Mouse (Mus musculus) frontal cortex, adult (tissue): ENCODE results near the gene Cblb.

Experiments
- ATAC-seq: cut with Nextera tagmentation; 2 replicates; pipeline ENCODE4 v1.9.2; 2017; ENCODE audit warnings: mild to moderate bottlenecking, moderate library complexity, mixed read lengths; ENCODE audit not compliant: low TSS enrichment

The Cblb gene

DNA sequence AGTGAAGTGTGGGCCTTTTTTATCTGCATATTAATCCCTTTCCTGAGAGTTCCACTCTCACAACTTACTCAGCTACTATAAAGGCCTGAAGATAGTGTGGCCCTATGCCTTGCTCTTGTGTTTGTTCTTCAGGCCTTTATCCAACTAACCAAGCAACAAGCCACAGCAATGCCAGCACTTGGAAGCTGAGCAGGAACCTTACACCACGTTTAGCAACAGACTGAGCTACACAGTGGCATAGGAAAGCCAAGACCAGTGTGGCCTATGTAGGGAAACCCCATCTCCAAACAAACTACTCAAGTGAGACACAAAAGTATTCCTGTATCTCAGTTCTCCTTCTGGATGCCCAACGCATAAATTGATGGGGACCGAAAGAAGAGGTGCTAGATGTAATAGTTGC, 163.8 kb downstream of the Cblb start:
- no peak for ATAC-seq

GRCm38 (mm10) chr16:52200107-52200506, 169.1 kb downstream of the Cblb start:
- no peak for ATAC-seq

GRCm38 (mm10) chr16:52210844-52211606, 180.0 kb downstream of the Cblb start:
- ATAC-seq: no peak

- peak; percentile 99 for ATAC-seq
Observed at GRCm38 (mm10) chr16:52219069-52219468, 188.0 kb downstream of the Cblb start.

DNA sequence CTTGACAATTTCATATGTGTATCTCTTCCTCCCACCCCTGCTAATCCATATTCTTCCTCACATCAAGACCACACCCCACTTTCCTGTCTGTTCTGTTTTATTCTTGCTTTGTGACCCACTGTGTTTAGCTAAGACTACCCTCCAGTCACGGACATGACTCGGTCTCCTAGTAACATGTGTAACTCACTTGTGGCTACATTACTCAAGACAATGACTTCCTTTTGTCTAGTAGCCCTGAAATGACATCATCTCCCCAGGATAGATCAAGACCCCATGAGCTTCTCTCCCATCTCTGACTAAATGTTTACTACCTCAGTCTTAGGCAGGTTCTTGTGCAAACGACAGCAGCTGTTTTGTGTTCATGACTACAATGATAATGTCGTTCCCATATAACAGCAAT, 191.9 kb downstream of the Cblb start:
- no peak for ATAC-seq

DNA sequence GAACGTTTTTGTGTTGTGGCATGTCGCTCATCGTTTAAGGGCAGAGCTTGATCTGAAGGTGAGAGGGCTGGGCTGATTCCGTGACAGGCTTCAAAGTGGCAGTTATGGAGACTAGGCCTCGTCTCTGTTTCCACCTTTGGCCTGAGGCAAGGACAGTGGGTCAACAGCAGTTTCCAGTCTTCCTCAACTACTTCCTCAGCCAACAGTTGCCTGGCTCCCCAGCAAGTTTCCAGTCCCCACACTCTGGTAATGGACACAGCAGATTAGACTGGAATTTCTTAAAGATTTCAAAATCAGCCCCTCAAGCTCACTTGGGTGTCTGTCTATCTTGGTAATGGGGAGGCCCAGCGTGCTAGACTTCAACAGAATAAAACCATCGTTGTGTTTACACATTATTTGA, 198.4 kb downstream of the Cblb start:
- no peak for ATAC-seq

DNA sequence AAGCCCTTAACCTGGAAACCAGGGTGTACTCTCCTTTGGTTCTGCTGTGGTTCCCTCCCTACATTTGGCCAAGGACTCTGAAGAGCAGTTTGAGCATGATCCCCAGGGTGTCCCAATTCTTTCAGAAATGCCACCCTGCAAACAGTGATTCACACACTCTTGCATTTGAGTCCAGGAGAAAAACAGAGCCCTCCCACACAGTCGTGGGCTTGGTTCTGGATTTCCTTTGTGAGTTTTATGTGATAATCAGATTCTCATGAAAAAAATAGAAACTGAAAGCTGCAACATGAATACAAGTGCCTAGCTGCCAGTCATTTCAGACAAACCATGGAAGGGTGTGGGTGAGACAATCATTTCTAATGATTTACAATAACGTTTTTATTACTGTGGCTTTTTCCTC, 198.9 kb downstream of the Cblb start:
- peak; percentile 95 for ATAC-seq

DNA sequence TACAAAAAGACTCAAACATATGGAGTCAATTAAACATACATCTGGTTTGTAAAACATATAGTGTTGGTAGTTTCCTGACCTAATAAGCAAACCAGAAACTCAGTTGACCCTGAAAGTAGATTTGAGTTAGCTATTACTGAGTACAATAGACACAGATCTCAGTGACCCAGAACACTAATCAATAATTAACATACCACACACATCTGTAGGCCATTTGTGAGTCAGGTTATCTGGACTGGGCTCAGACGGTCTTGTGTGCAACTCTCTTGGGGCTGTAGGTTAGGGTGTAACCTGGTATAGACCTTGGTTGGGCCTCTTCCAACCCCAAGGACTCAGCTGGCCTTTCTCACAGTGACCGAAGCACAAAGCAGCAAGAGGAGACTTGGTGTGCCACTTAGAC, 211.1 kb downstream of the Cblb start:
- no peak for ATAC-seq

- ATAC-seq: no peak
Observed at GRCm38 (mm10) chr16:52243421-52243973, 212.5 kb downstream of the Cblb start.

DNA sequence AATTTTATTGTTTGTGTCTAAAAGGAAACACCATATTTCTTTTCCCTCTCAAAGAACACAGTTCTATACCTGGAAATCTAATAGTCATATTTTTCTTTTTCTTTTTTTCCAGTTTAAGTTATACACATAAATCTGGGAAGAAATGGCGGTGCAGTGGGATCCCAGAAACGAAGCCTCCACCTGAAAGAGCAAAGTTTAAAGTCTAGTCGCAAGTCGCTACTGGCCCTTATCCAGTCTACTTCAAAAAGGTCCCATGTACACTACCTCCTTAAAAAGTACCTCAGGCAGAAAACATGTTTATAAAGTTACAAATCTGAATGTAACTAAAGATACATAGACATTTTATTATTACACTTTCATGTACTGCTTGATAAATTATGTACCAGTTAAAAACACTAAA, 219.2 kb downstream of the Cblb start:
- ATAC-seq: no peak

- no peak for ATAC-seq
Observed at GRCm38 (mm10) chr16:52250935-52251334, 219.9 kb downstream of the Cblb start.
